Mouse (Mus musculus): ENCODE results near the gene Syngr4.
A peak's percentile ranks its signal among the peaks of the same experiment; 100 is the strongest.
"Not testable (repeated sequence)": the region's sequence is repeated elsewhere in the genome, so short reads cannot be mapped to it uniquely, and the experiment has no call there.

Syngr4 gene

DNA sequence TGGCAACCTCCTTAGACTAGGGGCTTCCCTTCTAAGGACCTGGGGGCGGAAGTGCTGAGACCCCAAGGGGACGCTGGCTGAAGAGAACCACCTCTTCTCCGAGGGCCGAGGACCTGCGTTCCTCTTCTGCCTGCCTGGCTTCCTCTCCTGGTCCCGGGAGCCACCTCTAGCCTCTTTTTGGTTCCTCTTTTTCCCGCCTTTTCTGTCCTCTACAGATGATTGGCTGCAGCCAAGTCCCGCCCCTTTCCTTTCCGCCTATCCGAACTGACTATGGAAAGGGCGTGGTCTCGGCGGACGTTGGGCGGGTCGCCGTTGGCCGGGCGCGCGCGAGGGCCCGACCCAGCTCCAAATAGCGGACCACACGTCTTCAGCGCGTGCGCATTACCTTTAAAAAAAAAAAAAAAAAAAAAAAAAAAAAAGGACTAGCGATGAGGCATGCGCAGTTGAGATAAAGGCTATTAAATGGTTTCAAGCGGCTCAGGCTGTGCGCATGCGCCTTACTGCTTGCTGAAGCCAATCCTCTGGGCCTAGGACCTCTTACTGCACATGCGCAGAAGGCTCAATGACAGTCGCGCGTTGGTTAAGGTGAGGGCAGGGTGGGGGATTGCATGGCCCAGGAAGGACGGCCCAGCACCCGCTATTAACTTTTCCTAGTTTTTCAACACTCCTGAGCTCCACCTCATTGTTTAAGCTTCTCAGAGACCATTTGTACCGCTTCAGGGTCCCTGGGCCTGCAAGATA is at the start of gene Syngr4, which contains the start of gene Tmem143:
TSS of gene Syngr4 (minus strand) at position 198 of the 741 bp plus-strand sequence.
TSS of gene Tmem143 (plus strand) at position 425 of the 741 bp plus-strand sequence.
- DNase-seq, result peak; percentile 92

DNA sequence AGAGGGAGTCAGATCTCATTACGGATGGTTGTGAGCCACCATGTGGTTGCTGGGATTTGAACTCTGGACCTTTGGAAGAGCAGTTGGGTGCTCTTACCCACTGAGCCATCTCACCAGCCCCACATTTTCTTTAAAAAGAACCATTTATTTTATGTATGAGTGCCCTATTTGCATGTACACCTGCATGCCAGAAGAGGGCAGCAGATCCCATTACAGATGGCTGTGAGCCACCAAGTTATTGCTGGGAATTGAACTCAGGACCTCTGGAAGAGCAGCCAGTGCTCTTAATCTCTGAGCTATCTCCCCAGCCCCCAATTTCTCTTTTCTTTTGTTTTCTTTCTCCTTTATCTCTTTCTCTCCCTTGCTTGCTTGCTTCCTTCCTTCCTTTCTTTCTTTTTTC is 46.8 kb upstream of the Syngr4 start:
- DNase-seq, result not testable (repeated sequence)

DNA sequence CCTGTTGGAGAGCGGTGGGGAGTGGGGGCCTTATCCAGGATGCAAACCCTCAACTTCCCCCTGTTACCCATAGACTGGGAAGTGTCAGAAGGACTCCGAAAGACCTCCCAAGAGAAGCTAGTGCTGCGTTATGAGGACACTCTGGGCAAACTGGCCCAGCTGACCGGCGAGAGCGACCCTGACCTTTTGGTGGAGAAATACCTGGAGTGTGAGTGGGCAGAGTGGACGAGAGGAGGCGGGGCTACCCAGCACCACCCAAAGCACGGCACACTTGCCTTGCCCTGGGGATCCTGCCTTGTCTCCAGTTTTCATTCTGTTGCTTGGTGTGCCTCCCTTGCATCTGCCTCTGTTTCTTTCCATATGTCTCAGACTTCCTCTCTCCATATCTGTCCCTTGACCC is 45.5 kb upstream of the Syngr4 start:
- no peak for DNase-seq

DNA sequence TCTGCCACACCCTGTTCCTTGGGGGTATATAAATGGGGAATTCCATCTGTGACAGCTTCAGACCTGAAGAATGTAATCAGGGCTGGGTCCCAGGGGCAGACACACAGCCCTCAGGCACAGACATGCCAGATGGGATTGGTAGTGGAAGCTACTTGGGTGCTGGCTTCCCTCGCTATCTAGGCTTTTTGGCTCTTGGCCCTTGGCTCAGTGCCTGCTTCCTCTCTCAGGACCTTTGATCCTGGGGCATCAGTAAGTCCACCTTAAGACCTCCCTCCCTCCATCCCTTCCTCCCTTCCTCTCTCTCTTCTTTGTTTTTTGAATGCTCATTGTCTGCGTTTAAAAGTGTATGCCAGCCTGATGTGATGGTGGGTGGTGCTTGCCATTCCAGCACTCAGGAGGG is 43.3 kb upstream of the Syngr4 start:
- DNase-seq, result no peak

DNA sequence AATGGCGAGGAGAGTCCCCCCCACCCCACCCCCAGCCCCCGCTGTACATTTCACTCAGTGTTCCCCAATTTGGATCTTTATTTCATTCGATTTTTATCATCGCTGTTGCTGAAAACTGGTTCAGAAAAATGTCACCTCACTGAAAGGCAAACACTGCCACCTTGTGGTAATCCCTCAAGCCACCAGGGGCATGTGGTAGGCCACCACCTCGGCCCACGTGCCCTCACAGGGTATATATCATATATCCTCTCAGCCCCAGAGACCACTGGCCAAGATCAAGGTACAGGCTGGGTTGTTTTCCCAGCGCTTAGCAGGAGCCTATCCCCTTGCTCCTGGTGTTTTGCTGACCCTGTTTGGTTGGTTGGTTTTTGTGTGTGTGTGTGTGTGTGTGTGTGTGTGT is 38.6 kb upstream of the Syngr4 start:
- peak; percentile 47 for DNase-seq

DNA sequence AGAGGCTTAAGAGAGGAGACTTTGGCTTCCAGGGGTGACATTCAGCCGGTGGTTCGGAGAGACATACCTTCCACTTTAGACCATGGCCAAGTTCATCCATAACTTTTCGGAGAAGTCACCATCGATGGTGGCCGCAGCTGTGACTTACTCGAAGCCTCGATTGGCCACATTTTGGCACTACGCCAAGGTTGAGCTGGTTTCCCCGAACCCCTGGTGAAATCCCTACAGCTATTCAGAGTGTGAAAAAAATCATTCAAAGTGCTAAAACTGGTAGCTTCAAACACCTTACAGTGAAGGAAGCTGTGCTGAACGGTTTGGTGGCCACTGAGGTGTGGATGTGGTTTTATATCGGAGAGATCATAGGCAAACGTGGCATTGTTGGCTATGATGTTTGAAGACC is 37.3 kb upstream of the Syngr4 start:
- DNase-seq, result not testable (repeated sequence)

DNA sequence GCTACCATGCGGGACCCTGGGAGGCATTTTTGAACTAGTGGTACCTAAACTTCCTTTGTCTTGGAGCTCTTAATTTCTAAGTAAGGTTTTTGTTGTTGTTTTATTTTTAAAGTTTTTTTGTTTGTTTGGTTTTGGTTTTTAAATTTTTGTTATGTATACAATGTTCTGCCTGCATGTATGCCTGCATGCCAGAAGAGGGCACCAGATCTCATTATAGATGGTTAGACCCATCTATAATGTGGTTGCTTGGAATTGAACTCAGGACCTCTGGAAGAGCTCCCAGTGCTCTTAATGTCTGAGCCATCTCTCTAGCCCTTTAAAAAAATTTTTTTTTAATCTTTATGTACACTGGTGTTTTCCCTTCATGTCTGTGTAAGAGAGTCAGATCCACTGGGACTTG is 33.2 kb upstream of the Syngr4 start:
- DNase-seq, result no peak

DNA sequence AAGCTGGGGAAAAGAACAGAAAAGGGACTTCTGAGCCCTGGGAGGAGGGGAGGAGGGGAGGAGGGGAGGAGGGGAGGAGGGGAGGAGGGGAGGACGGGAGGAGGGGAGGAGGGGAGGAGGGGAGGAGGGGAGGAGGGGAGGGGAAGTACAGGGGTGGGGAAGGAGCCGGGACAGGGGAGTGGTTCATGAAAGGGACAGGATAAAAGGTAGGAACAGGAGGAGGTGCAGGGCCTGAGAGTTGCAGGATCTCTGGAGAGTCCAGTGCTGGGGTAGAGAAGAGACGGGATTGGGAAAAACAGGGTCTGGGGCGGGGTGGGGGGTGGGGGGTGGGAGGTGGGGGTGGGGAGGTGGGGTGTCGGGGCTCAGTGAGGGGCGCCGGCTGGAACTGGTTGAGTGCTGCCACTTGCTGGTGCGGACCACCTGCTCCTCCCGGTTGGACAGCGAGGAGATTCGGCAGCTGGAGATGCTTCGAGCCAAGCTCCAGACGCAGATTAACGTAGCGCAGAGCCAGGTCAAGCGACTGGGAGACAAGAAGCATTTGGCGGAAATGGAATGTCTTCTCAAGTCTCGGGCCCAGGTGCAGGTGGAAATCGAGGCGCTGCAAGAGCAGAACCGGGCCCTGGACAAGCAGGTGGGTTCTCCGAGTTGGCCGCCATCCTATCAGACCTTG is 32.2 kb upstream of the Syngr4 start:
- no peak for DNase-seq

DNA sequence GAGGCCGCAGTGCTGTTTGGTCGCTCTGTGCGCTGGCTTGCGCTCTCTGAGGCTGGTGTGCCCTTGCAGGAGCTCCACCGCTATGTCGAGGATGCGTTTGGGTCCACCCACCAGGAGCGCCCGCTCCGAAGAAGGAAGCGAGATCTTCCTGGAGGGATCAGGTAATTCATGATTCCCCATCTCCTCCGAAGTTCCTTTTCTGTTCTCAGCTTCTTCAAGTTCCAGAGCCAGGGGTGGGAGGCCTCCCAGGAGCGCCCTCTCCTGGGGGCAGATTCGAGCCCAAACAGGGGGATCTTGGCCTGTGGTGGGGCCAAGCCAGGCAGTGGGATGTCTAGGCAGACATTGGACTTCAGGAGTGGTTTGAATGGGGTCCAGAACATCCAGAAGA is 27.9 kb upstream of the Syngr4 start:
- DNase-seq, result no peak

DNA sequence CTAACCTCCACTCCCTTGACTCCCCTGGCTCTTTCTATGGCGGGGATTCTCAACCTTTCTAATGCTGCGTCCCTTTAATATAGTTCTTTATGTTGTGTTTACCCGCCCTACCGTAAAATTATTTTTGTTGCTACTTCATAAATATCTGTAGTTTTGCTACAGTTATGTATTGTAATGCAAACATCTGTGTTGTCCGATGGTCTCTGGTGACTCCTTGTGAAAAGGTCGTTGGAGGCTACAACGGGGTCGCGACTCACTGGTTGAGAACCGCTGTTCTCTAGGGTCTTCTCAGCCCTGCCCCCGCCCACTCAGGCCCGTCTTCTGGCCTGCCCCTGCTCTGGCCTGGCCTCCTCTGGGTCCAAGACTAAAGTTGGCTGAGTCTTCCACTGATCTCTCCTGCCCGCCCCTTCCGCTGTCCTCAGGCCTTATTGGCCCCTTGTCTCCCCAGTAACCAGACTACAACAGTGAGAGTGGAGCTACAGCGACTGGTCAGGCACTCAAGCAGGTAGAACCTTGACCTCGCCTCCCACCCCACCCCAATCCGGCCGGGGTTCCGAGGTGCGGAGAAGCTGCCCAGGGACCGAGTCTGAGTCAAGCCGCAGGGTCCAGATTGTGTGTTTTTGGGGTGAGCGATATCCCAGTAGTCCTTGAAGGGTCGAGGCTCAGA is 27.4 kb upstream of the Syngr4 start, which contains the start of gene Ccdc114:
TSS of gene Ccdc114 (plus strand) at position 311 of the 667 bp plus-strand sequence.
- DNase-seq, result peak; percentile 30

DNA sequence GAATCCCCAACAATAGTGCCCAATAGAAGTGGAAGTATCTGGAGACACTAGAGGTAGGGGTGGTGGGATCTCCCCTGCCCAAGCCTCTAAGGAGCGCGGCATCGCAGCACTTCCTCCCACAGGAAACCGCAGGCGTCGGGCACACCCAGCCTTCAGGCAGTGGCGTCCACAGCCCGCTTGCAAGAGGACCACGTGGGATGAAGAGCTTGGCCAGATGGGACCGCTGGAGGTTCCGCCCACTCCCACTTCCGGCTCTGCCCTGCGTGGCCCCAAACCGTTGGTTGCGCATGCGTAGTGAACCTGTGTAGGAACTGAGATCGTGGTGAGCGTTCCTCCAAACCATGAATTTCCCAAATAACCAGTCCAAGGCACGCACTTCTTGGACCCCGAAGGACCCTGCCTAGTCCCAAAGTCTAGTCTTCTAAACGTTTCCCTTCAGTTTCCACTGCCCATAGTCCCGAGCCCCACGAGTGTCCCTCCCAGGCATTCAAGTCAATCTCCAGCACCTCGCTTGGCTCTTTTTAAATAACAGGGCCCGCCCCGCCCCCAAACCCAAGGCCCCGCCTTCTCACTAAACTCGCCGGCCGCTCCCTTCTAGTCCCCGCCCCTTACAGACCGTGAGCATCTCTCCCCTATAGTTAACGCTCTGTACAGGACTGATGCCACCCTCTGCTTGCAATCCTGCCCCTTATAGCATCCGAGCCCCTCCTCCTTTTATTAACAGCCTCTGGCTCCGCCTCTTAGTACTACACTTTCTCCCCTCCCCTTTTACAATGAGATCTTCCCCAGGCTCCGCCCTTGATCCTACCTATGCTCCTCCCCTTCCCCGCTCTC is 26.6 kb upstream of the Syngr4 start:
- peak; percentile 89 for DNase-seq

DNA sequence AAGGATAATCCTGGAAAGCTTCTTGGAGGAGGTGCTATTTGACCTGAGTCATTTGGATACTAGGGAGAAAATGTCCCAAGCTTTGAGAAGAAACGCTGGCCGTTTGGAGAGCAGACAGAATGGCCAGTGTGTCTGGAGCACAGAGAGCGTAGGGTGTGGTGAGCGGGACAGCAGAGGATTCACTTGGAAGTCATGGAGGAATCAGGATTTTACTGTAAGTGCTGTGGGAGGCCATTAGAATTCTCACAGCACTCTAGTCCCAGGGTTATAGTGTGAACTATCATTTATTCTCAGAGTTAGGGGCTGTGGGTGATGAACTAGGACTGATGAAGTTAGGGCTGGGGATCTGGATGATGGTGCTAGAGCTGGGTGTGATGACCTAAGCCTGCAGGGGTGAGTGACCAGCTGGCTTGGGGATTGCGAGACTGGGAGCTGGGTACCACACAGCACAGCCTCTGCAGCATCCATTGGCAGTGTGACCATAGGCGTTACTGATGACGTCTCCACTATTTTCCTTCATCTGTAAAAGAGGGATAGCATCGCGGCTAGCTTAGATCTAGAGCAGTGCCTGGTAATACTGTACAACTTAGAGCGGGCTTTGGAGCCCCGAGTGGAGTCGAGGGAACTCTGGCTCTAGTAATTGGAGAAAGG is 25.6 kb upstream of the Syngr4 start:
- DNase-seq, result no peak

DNA sequence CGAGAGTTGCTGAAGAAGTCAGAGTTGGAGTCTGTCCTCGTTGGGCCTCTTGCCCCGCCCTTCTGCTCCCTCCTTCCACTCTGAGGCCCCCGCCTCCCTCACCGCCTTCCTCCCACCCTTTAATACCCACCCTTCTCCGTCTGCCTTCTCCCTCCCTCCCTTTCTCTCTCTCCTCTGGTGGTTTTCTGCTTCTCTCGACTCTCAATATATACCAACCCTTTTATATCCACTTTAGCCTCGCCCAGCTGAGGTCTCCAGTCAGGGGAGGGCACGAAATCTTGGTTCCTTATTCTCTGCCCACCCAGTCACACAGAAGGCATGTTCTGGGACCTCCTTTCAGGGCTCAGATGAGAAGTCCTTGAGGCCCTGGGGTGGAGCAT is 24.7 kb upstream of the Syngr4 start, which contains the start of gene Emp3:
TSS of gene Emp3 (minus strand) at position 163 of the 380 bp plus-strand sequence.
- no peak for DNase-seq

DNA sequence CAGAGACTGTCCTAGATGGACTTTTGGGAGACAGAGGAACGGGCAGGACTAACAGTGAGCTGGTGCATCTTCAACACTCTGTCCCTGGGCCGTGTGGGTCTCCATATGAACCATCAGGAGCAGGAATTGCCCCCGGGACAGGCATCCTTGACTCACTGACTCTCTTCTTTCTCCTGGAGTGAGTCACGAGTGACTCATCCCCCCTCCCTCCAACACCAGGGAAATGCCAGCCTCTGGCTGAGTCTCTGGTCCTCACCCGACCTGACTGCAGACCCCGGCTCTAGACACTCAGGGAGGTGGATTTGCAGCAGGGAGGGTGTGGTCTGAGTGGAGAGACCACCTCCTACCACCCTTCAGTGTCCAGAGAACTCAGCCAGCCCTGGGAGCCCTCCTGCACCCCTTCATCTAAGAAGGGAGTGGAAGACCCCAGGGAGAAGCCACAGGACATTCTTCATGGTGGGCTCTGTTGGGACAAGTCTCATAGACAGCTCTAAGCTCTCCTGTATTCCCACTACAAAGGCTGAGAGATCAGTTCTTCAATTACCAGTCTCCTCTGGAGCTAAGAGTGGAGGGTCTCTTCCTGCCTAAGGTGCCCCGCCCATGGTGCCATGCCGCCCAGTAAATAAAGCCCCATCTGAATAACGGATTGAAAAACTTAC is 24.2 kb upstream of the Syngr4 start:
- no peak for DNase-seq

DNA sequence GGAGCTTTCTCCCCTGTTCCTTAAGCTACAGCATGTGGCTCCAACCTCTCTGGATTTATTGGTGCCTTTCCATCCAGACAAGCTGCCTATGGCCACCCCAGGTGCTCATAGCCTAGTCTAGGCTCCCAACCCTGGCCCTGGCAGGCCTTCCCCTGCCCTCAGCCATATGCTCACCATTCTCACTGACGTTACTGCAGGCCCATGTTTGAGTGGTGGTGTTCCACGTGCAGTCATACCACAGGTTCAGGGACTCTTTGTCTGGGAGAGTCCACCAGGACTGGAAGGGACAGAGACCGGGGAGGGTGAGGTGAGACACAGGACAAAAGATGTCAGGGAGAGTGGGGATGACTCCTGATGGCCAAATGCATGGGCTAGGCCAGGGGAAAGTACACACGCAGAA is 23.2 kb upstream of the Syngr4 start:
- no peak for DNase-seq

DNA sequence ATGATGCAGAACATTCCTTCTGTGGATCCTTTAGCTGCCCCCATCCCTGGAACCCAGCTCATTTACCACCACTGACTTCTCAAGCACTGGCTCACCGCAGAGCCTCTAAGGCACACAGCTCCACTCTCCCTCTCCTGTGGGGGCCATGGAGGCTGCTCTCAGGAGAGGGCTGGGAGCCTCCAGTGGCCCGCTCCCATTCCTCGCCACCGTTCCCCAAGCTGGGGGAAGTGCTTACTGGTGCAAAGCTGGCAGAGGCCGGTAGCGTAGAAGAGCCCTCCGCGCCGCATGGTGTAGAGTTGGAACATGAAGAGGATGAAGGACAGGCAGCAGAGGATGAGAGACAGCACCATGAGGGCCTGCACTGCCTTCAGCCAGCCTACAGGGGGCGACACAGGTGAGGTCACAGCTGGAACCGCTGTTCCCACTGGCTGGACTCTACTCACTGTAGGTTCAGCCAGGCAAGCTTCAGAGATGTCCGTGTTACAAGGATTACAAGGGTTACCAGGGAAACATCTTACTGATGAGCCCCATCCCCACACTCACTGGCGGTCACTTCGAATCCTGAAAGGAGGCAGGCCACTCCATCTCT is 22.7 kb upstream of the Syngr4 start:
- DNase-seq, result no peak

DNA sequence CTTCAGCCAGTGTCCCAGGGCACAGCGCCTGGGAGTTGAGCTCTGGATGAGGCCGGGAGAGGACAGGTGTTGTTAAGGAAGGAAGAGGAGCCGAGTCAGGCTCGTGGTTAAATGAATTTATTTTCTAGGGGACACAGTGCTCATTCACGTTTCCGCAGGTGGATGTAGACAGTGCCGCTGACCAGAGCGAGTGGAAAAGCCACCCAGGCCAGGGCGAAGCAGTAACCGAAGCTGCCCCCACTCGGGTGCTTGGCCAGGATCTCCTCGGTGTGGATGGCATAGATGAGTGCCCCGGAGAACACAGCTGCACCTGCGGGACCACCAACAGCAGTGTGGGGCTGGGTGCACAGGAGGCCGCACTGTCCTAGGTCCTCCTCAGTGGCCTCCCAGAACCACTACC is 21.4 kb upstream of the Syngr4 start:
- DNase-seq, result no peak

DNA sequence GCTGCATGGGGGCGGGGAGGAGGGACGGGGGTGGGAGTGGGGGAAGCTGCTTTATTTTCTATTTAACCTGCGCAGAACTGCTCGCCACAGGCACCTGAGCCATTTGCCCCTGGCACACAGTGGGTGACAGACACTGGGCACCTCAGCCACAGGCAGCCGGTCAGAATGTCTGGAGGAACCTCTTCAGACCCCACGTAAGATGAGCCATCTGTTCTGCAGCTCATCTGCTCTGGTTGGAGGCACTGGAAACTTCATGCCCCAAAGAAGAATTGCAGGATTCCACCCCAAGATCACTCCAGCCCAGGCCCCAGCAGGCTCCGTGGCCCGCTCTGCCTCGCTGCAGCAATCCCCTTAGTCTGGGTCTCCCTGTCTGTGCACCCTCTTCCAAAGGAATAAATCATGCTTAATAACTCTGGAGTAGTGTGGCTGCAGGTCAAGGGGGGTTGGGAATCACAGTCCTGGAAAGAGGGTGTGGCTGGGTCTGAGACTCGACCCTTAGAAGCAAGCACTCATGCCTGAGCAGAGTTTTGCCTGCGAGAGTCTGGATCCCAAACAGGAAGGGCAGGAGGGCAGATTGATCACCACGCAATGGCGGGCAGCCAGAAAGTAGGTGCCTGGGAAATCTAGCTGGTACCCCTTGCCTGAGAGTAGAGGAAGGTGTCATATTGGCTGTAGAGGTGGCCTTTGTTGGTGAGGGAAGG is 20.6 kb upstream of the Syngr4 start:
- DNase-seq, result no peak

DNA sequence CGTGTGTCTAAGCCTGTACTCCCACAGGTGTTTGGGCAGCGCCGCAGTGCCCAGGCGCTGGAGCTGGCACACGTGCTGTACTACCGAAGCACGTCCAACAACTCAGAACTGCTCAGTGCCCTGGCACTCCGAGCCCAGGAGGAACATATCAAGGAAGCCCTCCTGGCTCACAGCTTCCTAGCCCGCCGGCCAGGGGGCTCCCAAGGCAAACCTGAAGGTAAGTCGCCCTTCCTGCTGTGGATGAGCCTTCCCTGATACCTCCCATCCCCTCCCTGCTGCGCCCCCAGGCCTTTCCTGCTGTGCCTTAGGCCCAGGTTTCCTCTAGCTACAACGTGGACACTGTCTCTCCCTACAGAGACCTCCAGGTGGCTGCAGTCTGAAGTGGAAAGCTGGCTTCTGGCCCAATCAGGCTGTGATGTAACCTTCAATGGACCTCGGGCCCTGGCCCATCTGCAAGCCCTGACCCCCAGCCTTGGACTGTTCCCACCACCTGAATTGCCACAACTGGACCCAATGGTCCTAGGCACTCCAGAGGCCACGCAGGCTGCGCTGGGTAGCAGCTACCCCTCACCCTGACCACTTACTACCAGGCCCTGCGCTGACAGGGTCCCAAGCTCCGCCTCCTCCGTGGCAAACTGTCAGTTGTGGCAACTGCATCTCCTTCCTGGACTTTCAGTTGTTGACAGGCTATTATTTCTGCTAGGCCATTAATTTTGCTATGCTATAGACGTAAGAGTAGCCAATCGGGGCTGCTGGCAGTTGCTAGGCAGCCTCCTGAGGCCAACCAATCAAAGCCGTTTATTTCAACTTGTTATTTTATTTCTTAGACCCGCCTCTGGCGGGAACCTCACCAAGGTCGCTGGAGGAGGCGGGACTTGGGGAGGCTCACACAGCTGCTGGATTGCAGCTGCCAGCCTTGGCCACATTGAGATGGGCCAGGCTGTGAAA is 19.8 kb upstream of the Syngr4 start:
- DNase-seq, result peak; percentile 61

DNA sequence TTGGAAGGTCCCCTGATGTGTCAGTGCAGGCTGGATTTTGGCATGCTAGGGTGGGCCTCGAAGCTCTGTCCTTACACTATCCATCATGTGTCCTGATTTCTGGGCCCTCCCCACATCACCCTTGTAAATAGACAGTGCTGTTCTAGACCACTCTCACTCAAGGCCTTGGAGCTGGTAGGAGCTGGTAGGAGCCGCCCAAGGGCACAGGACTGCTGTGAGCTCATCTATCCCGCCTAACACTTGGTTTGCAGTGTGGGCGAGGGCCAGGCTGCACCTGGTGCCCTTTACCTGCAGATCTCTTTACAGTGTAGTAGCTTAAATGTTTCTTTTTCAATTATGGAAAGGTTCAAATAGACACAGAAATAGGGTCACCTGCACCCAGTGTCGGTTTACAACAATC is 18.5 kb upstream of the Syngr4 start:
- DNase-seq, result no peak

All from right cerebral cortex, postnatal 4 days (tissue).